Mouse (Mus musculus) testis, adult 2 months (tissue): ENCODE data around the gene Enpp7.

Source experiments
- CTCF ChIP-seq: fragments of 200-500 bp; IDR thresholded peaks from 2 replicates; pipeline ENCODE4 v1.5.1; 2012; ENCODE audit warnings: low read depth, mild to moderate bottlenecking, inconsistent platforms, low read length, moderate library complexity; ENCODE audit not compliant: control insufficient read depth, insufficient read depth, insufficient replicate concordance
- POLR2A ChIP-seq: fragments of 200-500 bp; IDR thresholded peaks from 2 replicates; pipeline ENCODE4 v1.6.1; 2012; ENCODE audit warnings: low read depth, mild to moderate bottlenecking, inconsistent platforms, low read length, moderate library complexity; ENCODE audit not compliant: control insufficient read depth

- no peak for TF ChIP-seq POLR2A
- no peak for TF ChIP-seq CTCF
Measured at GRCm38 (mm10) chr11:119026203-119026602, 38.2 kb downstream of the Enpp7 start.
